8 mouse cellular contexts compared by ENCODE assay signal in the genomic region with DNA sequence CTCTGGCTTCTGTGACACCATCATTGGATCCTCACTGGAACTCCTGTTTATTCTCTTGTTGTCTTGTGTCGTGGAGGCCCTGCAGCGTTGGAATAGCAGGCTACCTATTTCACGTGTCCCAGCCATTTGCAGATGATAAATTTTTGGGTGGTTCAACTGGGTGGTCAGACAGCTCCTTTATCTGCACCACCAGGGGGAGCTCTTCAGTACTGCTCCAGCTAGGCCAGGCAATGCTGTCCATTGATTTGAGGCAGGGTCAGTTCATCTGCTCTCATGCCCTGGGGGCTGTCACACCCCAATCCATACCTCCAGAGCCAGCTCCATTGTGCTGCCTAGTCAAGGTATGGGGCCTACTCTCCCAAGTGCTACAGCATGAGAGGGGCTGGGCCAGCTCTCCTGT. TPM values are rescaled to one million over a fixed set of nuclear protein-coding genes. Genes with fewer than 3 reads are reported as not detected.
DNase-seq lines count a peak whose midpoint lies in the region; ATAC-seq and TF ChIP-seq lines count a peak whose summit lies in the region.
"Had no signal": no experiment of that assay in that cellular context is flagged by ENCODE, and none has a peak within 500 bp of the region (broad histone marks: within the 10 kb centered on the region; RNA-seq: fewer than 3 reads in every experiment).

No protein-coding gene starts in this region.

- 63% methylated on average over 3 of the region's 3 CpGs for WGBS in limb, embryonic 11.5 days

- peak; percentile 75 for TF ChIP-seq CTCF in layer of hippocampus, adult 2 months (conservative IDR thresholded peaks at IDR 0.05)
- peak; percentile 26; the same call in 1 of the 2 replicates for TF ChIP-seq CTCF in G1E (IDR thresholded peaks at IDR 0.05; ENCODE audit: low read depth, low read length)
- TF ChIP-seq CTCF in brain, embryonic 14.5 days (IDR thresholded peaks at IDR 0.05; ENCODE audit: borderline replicate concordance, extremely low read depth, insufficient read depth, insufficient read length) = peak; percentile 42; the same call in 1 of the 2 replicates

- no peaks in the 10 kb centered on the region; the same call in 1 of the 2 replicates for H3K9me3 ChIP-seq in G1E (replicated peaks)
- H3K9me3 ChIP-seq in limb, embryonic 11.5 days (ENCODE audit: control insufficient read depth, low read length) = no peaks in the 10 kb centered on the region

- no peak for TF ChIP-seq POLR2A in brain, embryonic 14.5 days (IDR thresholded peaks at IDR 0.05; ENCODE audit: borderline replicate concordance, extremely low read depth, insufficient read depth, insufficient read length, poor library complexity, severe bottlenecking)

- H3K4me3 ChIP-seq in layer of hippocampus, adult 2 months = no peak overlapping the region
- H3K4me3 ChIP-seq in G1E (ENCODE audit: low read depth, low read length) = no peak overlapping the region
- H3K4me3 ChIP-seq in limb, embryonic 11.5 days (ENCODE audit: low read depth, low read length) = no peak overlapping the region
- H3K4me3 ChIP-seq: erythroblast, embryonic 14.5 days had no signal

- no peaks in the 10 kb centered on the region for H3K36me3 ChIP-seq in G1E (replicated peaks)
- no peaks in the 10 kb centered on the region for H3K36me3 ChIP-seq in limb, embryonic 11.5 days (ENCODE audit: control insufficient read depth, insufficient read depth, low read length)

- no peak for DNase-seq in layer of hippocampus, adult 2 months (ENCODE audit: low spot score in 2 of 2)
- no peak for DNase-seq in layer of hippocampus, postnatal 14 days (ENCODE audit: low spot score in 2 of 2)
- DNase-seq in G1E (ENCODE audit: low spot score) = no peak
- DNase-seq in brain, embryonic 14.5 days (ENCODE audit: low read depth) = no peak
- DNase-seq in limb, embryonic 11.5 days (ENCODE audit: low spot score) = peak; percentile 41
- no peak for DNase-seq in right cerebral cortex, adult 2 months (ENCODE audit: low spot score in 2 of 2)
- DNase-seq in frontal cortex, postnatal 36 days (ENCODE audit: low spot score in 2 of 2) = no peak

- no peak overlapping the region for H3K9ac ChIP-seq in limb, embryonic 11.5 days (ENCODE audit: low read length)

- no peak for ATAC-seq in G1E (ENCODE audit: extremely low read depth, insufficient number of reproducible peaks, low FRiP score, poor library complexity, severe bottlenecking)
- ATAC-seq in limb, embryonic 11.5 days (ENCODE audit: insufficient number of reproducible peaks, low FRiP score, low TSS enrichment, low read depth) = no peak

- H3K4me2 ChIP-seq in limb, embryonic 11.5 days (ENCODE audit: low read depth, severe bottlenecking) = no peak overlapping the region

- H3K4me1 ChIP-seq in G1E (ENCODE audit: insufficient read depth, low read depth, low read length) = no peaks in the 10 kb centered on the region
- H3K4me1 ChIP-seq in limb, embryonic 11.5 days (ENCODE audit: control insufficient read depth, insufficient read depth, low read length) = no peaks in the 10 kb centered on the region

- no peaks in the 10 kb centered on the region for H3K27me3 ChIP-seq in G1E (ENCODE audit: insufficient read depth, low read length)
- H3K27me3 ChIP-seq in limb, embryonic 11.5 days (ENCODE audit: control insufficient read depth, insufficient read depth, low read length) = no peaks in the 10 kb centered on the region

- H3K27ac ChIP-seq in layer of hippocampus, adult 2 months = no peak overlapping the region
- no peak overlapping the region for H3K27ac ChIP-seq in limb, embryonic 11.5 days (replicated peaks; ENCODE audit: low read depth, low read length)

RNA-seq across cellular contexts. Expression of gene Slc4a4, which starts 24.5 kb away (rescaled TPM):
- 100 to 1,000 TPM; 154 to 161 TPM for total RNA-seq in layer of hippocampus, adult 2 months (2021)
- 100 to 1,000 TPM; 154 to 169 TPM for total RNA-seq in layer of hippocampus, postnatal 14 days (2021)
- total RNA-seq in G1E (2014; fragmentation: Nextera tagmentation) (not detected in 2 replicates), G1E (2017) (0.11 and 0.23 TPM in 2 replicates)
- not detected in 2 replicates for polyA plus RNA-seq in G1E (2012)
- polyA plus RNA-seq in brain, embryonic 14.5 days (2012; rRNA removed) = 2.5 and 6.3 TPM in 2 replicates
- 1.7 and 1.9 TPM in 2 replicates for polyA plus RNA-seq in limb, embryonic 11.5 days (2014; fragmentation: Nextera tagmentation; extraction: Ambion mirVana)
- polyA plus RNA-seq: erythroblast, embryonic 14.5 days had no signal

Comparison
In these comparisons a context has a peak if more than half of its experiments do, and no peak if none do; other contexts are left out.
1. RNA of gene Slc4a4, which starts 24.5 kb away (total RNA-seq): 154 to 169 TPM in layer of hippocampus, postnatal 14 days and 154 to 161 TPM in layer of hippocampus, adult 2 months; 0.11 to 0.23 TPM in G1E; every median in the first group is over 100 times any median in the second.
2. Peak in every context shown above with its lines, with median percentiles within 50 percentile points of each other: CTCF ChIP-seq.